Mouse (Mus musculus) ES-E14 (cell line): ENCODE results near the gene Ergic1. TPM values are rescaled to one million over a fixed set of nuclear protein-coding genes. Genes with fewer than 3 reads are reported as not detected.

Experiments used
- DNase-seq: peaks from one replicate; pipeline ENCODE4 v3.0.0-alpha.2; 2013; ENCODE audit warnings: low read depth, low spot score
- H3K27ac ChIP-seq: 2 replicates; pipeline ENCODE4 v1.5.1; 2012; ENCODE audit warnings: low read depth, mild to moderate bottlenecking, low read length, moderate library complexity, mixed read lengths; ENCODE audit not compliant: poor library complexity, insufficient read depth, severe bottlenecking
- H3K36me3 ChIP-seq: 2 replicates; pipeline ENCODE4 v1.6.1; 2012; ENCODE audit warnings: mild to moderate bottlenecking, low read length, moderate library complexity, mixed read lengths; ENCODE audit not compliant: control insufficient read depth, poor library complexity, insufficient read depth, severe bottlenecking
- H3K4me1 ChIP-seq, 2 experiments: fragments of 150-350 bp in 1 of 2; sonication (generic) in 1 of 2; 2 replicates each; pipeline ENCODE4 v1.6.1; 2012; ENCODE audit warnings: low read length in 2 of 2, mild to moderate bottlenecking in 1 of 2, mixed read lengths in 1 of 2; ENCODE audit not compliant: control insufficient read depth in 2 of 2, insufficient read depth in 2 of 2, poor library complexity in 1 of 2
- H3K4me3 ChIP-seq, 2 experiments: fragments of 150-350 bp in 1 of 2; sonication (generic) in 1 of 2; 2 replicates each; pipeline ENCODE4 v1.5.1; 2012; ENCODE audit warnings: low read length in 2 of 2, low read depth in 1 of 2, mild to moderate bottlenecking in 1 of 2, mixed read lengths in 1 of 2; ENCODE audit not compliant: insufficient read depth in 1 of 2, poor library complexity in 1 of 2, severe bottlenecking in 1 of 2
- H3K9ac ChIP-seq: 2 replicates; pipeline ENCODE4 v1.6.1; 2012; ENCODE audit warnings: low read depth, mild to moderate bottlenecking, low read length, mixed read lengths; ENCODE audit not compliant: poor library complexity, insufficient read depth, severe bottlenecking
- H3K9me3 ChIP-seq: fragments of 150-350 bp; sonication (generic); 2 replicates; pipeline ENCODE4 v1.6.1; 2012; ENCODE audit warnings: low read depth, mild to moderate bottlenecking, low read length; ENCODE audit not compliant: control insufficient read depth, insufficient read depth
- CHD2 ChIP-seq: IDR thresholded peaks from 2 replicates; pipeline ENCODE4 v1.6.1; 2014; ENCODE audit warnings: mild to moderate bottlenecking, low read depth, low read length, inconsistent platforms
- HCFC1 ChIP-seq: IDR thresholded peaks from 2 replicates; pipeline ENCODE4 v1.6.1; 2012; ENCODE audit warnings: low read length, inconsistent platforms, borderline replicate concordance; ENCODE audit not compliant: insufficient read depth
- MAFK ChIP-seq: IDR thresholded peaks from 2 replicates; pipeline ENCODE4 v1.6.1; 2014; ENCODE audit warnings: mild to moderate bottlenecking, low read depth, low read length, inconsistent platforms; ENCODE audit not compliant: insufficient read depth
- ZC3H11A ChIP-seq: IDR thresholded peaks from 2 replicates; pipeline ENCODE4 v1.6.1; 2012; ENCODE audit warnings: low read depth, mild to moderate bottlenecking, inconsistent platforms, low read length, borderline replicate concordance
- ZNF384 ChIP-seq: IDR thresholded peaks from 2 replicates; pipeline ENCODE4 v1.6.1; 2012; ENCODE audit warnings: low read depth, low read length, inconsistent platforms
- in situ Hi-C, 2 experiments: fragments of 600-800 bp; cut with MboI; formaldehyde crosslinking; loops; one replicate each; pipeline ENCODE4 v1.15.1; 2025; ENCODE audit warnings: low sequenced_read_pairs in 2 of 2, inconsistent platforms in 1 of 2; ENCODE audit not compliant: unreplicated experiment in 2 of 2
- total RNA-seq: library from RNA; depleted of rRNA; stranded (reverse); fragments of 300-350 nt; gene quantifications from 2 replicates; pipeline ENCODE4 v1.2.3, GENCODE M21; 2012

The Ergic1 gene
- total RNA-seq, 1 experiment, result 97.5 TPM

- TF ChIP-seq ZC3H11A (no peak), CHD2 (no peak), HCFC1 (no peak), MAFK (no peak)
- Histone ChIP-seq H3K27ac (no peak overlapping the region), H3K36me3 (no peaks in the 10 kb centered on the region), H3K4me1 (peaks cover 7 to 28% of the 10 kb centered on the region in 2 experiments), H3K9me3 (no peaks in the 10 kb centered on the region), H3K9ac (no peak overlapping the region), H3K4me3 (no peak overlapping the region)
- DNase-seq, result no peak
- in situ Hi-C loops, result no loop called here
These were observed 46.7 kb upstream of the Ergic1 start for GRCm38 (mm10) chr17:26514581-26515030.

GRCm38 (mm10) chr17:26515675-26516074, 45.6 kb upstream of the Ergic1 start:
- H3K9me3 ChIP-seq, result no peaks in the 10 kb centered on the region
- DNase-seq, result no peak
- no peak overlapping the region for H3K4me3 ChIP-seq
- no peak overlapping the region for H3K27ac ChIP-seq
- in situ Hi-C loops, result no loop called here
- no peak overlapping the region for H3K9ac ChIP-seq
- H3K36me3 ChIP-seq, result no peaks in the 10 kb centered on the region
- TF ChIP-seq MAFK, result no peak
- TF ChIP-seq HCFC1, result no peak
- no peak for TF ChIP-seq ZNF384
- TF ChIP-seq CHD2, result no peak
- peaks cover 5 to 20% of the 10 kb centered on the region in 2 experiments for H3K4me1 ChIP-seq

GRCm38 (mm10) chr17:26518306-26518705, 43.0 kb upstream of the Ergic1 start:
- Histone ChIP-seq H3K9ac (no peak overlapping the region), H3K27ac (no peak overlapping the region), H3K4me1 (peaks cover 0 to 6% of the 10 kb centered on the region in 2 experiments; a peak in 1 of 4 replicates), H3K9me3 (no peaks in the 10 kb centered on the region), H3K4me3 (no peak overlapping the region), H3K36me3 (no peaks in the 10 kb centered on the region)
- no peak for DNase-seq
- in situ Hi-C loops, result no loop called here
- TF ChIP-seq CHD2, result no peak
- TF ChIP-seq ZNF384, result no peak
- TF ChIP-seq ZC3H11A, result no peak
- TF ChIP-seq HCFC1, result no peak
- no peak for TF ChIP-seq MAFK

- Histone ChIP-seq H3K9ac (no peak overlapping the region), H3K4me3 (no peak overlapping the region), H3K36me3 (no peaks in the 10 kb centered on the region), H3K4me1 (no peaks in the 10 kb centered on the region; a peak in 1 of 4 replicates), H3K9me3 (no peaks in the 10 kb centered on the region), H3K27ac (no peak overlapping the region)
- TF ChIP-seq MAFK (no peak), ZC3H11A (no peak), ZNF384 (no peak), CHD2 (no peak), HCFC1 (no peak)
- in situ Hi-C loops, result no loop called here
- no peak for DNase-seq
These were observed 38.6 kb upstream of the Ergic1 start for GRCm38 (mm10) chr17:26522711-26523110.

GRCm38 (mm10) chr17:26524316-26524715, 37.0 kb upstream of the Ergic1 start:
- Histone ChIP-seq H3K4me3 (no peak overlapping the region), H3K27ac (no peak overlapping the region), H3K36me3 (no peaks in the 10 kb centered on the region), H3K9ac (no peak overlapping the region), H3K4me1 (no peaks in the 10 kb centered on the region; a peak in 1 of 4 replicates), H3K9me3 (no peaks in the 10 kb centered on the region)
- TF ChIP-seq ZC3H11A (no peak), ZNF384 (no peak), CHD2 (no peak), HCFC1 (no peak), MAFK (no peak)
- no peak for DNase-seq
- in situ Hi-C loops, result no loop called here
